Mouse (Mus musculus) CD4-positive, CD25-positive, alpha-beta regulatory T cell, adult 2 months (primary cell): ENCODE measurements at regions not wholly inside any gene's neighbourhood (a gene's known extent, or its start where the extent isn't known, plus 50 kb on each side); places are given as distances from the start of the nearest gene placed in this dataset.
A peak's percentile ranks its signal among the peaks of the same experiment; 100 is the strongest.

Source experiments
- DNase-seq: peaks from one replicate; pipeline ENCODE4 v3.0.0-alpha.2; 2012; ENCODE audit warnings: low read depth, low spot score

GRCm38 (mm10) chr13:28645881-28646280, 307.6 kb downstream of the Sox4 start:
- no peak for DNase-seq

DNA sequence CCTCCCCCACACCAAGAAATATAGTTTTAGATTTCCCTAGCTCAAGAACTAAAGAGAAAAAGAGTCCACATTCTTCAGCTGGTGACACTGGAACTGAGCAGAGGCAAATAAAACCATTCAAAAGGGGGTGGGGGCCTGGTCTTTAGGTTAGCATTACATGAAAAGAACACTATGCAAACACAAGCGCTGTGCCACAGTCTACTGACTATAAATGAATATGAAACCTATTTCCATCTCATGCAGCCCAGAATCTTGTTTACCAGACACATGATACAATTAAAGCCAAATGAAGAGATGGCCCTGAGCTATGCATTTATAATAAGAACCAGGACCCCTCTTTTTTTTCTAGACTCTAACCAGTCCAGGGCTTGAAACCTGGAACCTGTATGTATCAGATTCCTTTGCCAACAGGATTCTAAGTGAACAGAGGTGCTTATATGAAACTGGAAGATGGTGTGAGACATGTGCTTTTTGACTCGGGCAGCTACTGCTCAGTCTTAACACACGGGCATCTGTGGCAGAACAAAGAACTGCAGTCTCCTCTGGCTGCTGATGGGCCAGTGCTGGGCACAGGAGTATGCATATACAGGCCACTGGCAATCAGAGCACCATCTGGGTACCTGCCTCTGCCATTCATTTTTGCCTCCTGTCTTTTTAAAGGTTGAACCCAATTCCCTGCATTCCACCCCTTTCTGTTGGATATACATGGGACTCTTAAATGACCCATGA, 308.5 kb downstream of the Sox4 start:
- DNase-seq = no peak

GRCm38 (mm10) chr13:28640826-28641225, 312.7 kb downstream of the Sox4 start:
- DNase-seq = no peak

- no peak for DNase-seq
Observed at GRCm38 (mm10) chr13:28635230-28635950, 318.1 kb downstream of the Sox4 start.

DNA sequence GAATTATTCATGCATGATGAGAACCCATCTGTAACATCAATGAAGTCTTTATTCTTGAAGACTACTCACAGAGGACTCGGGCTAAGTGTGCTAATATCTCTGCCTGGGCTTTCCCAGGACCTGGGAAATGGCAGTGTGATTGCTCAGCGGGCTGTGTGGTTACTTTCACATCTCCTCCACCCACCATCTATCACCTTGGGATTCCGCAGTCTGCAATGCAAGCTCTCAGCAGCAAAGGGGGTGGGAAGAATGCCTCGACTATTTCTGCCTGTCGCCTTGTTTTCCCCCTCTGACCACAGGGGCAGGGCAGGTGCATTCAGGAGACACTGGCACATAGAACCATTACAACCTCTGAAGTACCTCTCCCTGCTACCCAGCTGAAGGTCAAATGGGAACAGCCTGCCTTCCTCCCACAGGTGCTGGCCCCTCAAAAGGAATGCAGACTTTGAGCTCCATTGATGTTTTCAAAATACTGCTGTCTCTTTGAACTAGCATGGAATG, 319.9 kb downstream of the Sox4 start:
- DNase-seq = no peak

DNA sequence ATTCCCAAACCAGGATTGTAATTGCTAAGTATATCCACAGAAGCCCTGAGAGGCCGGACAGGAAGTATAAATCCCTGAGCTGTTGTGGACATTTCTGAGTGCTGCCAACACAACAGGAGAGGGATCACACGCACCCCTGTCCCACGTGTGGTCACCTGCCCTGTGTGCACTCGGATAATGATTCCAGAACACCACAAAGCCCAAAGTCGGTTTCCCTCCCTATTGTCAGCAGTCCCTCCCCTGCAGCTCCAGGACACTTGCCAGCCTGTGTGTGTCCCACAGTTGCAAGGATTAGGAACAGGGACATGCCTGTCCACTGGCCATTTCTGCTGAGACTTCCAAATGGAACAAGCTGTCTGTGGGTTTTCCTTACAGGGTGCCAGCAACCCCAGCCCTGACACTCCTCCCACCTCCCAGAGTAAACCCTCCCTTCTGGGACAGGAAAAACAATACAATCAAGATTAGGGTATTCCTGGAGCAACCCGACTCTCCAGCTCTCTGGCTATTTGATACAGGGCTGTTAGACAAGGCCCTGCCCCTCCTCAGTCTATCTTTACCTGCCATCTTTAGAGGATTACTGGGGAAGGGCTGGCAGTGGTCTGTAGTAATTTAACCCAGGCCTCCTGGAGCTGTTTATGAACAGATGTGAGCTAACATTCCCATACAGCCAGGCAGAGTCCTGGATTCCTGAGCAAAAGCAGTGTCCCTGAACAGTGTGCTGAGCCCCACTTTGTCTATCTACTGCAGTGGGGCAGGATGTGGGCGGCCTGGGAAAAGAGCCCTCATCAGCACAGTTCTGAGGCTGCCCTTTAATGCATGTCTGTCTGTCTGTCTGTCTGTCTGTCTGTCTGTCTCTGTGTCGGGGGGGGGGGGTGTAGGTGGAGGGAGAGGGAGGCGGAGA, 323.8 kb downstream of the Sox4 start:
- DNase-seq = peak; percentile 45

GRCm38 (mm10) chr13:28628751-28629150, 324.8 kb downstream of the Sox4 start:
- DNase-seq = no peak

- no peak for DNase-seq
Observed at GRCm38 (mm10) chr13:28618961-28619360, 334.6 kb downstream of the Sox4 start.

- no peak for DNase-seq
Observed at GRCm38 (mm10) chr13:28617503-28617902, 336.0 kb downstream of the Sox4 start.

DNA sequence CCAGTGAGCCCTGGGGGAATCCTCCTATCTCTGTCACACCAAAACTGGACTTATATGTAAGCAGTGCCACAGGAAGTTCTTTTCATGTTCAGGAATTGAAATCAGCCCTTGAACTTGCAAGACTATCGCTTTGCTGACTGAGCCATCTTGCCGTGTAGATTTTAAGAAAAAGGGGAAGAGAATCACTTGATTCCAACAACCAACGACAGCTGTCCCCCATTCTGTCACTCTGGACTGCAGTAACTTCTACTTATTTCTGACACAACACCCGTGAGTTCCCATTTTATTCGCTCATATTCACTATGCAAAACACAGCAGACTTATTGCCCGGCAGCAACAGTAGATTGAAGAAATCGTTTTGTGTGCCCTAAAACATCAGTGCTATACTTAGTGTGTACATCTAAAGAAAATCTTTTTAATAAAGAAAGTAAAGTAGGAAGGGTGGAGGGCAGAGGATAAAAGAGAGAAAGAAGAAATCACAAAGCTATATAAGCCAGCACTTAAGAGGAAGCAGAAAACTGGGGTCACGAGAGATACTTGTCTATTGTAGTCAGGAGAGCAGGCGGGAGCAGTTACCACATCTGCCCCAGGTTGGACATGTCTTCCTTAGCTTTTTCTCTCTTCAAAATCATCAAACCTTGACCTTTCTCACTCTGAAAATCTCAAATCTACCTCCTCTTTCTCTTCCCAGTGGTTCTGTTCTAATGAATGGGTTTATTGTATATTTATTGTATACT, 336.7 kb downstream of the Sox4 start:
- no peak for DNase-seq

- no peak for DNase-seq
Observed at GRCm38 (mm10) chr13:28607551-28608114, 345.9 kb downstream of the Sox4 start.

DNA sequence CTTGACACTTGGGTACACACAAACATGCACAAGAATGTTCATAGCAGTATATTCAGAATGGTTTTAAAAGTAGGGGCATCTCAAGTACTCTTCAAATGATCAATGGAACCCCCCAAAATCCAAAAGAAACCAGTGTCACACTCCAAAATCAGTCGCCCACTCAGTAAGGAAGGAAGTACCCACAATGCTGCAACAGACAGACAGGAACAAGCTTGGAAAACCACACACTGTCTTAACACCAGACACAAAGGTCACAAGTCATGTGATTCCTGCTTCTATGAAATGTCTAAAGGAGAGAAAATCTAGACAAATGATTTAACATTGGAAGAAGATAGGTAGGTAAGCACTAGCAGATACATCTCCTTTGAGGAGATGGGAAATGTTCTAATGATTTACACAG, 346.9 kb downstream of the Sox4 start:
- no peak for DNase-seq

DNA sequence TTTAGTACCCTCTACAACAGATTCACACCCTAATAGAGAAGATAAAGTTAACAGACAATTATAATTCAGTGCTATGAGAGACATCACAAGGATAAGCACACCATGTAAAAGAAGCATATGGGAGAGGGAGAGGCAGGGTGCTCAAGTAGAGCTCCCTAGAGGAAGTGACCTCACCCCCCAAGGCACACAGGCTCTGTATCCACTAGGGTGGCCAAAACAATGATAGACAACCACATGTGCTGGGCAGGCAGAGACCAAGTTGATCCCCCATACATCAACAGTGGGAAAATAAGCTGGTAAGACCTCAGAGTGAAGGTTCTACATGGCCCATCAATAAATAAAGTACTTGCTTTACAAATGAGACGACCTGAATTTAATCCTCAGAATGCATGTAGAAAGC, 347.7 kb downstream of the Sox4 start:
- no peak for DNase-seq

DNA sequence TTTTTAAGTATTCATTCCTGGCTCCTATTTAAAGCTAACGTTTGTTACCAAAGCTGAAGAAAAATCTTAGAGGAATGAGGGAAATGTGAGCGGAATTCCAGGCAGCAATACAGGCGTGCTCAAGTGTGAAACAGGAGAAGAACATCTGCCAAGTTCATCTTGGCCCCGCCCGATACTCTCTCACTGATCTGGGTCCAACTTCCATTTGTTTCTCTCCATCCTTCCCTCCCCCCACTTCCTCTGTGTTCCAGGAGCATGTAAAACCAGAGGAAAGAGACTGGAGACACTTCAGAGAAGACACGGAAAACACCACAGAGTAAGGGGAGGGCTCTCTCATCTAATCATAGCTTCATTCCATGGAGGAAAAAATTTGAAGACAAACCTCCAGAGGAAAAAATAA, 346.7 kb downstream of the Gm11361 start:
- no peak for DNase-seq

DNA sequence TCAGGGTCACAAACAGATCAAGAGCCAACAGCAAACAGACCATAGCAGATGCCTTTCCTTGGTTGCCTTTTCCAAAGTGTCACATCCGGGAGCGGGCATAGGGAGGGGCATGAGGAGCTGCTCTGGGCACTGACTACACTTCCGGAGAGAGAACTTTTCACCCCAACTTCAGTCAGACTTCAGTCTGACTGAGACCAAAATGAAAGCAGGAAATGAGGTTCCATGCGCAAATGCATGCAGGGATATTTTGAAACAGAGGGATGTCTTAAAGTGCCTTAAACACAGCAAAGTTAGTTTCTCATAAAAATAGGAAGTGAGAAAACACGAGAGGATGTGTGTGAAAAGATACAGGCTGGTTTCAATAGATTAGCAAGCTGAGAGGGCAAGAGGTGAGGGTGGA, 343.5 kb downstream of the Gm11361 start:
- peak; percentile 72 for DNase-seq

- no peak for DNase-seq
Observed at GRCm38 (mm10) chr13:28596367-28596766, 339.0 kb downstream of the Gm11361 start.

DNA sequence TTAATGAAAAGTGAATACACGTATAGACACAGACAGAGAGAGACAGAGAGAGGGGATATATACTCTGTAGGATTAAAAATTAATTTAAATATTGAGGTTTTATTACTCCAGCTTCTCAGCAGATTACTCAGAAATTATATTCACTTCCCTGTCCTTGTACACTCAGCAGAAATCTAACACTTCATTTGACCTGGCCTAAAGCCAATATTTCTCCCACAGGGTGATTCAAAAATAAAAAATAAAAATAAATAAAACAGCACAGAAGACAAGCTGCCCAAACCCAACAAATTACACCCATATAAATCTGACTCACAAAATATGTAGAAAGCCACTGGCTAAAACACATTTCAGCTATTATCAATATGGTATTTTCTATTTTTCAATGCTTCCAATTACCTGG, 334.8 kb downstream of the Gm11361 start:
- no peak for DNase-seq

- DNase-seq = no peak
Observed at GRCm38 (mm10) chr13:28587977-28588376, 330.6 kb downstream of the Gm11361 start.

DNA sequence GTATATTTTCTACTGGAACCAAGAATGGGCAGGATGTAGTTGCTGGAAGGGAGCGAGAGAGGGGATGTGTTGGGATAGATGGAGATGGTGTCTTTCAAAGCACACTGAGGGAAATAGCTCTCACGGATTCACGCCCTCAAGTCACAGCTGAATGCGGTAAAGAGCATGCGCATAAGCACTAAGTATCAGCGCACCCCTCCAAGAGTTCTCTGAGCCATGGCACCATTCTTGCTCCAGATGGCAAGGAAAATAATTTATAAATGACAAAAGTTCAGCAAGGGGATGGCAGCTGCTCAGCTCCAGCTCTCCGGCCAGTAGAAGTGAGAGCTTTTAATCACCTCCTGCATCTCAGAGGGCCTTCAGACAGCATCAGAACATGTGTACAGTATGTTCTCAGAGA, 329.4 kb downstream of the Gm11361 start:
- no peak for DNase-seq

DNA sequence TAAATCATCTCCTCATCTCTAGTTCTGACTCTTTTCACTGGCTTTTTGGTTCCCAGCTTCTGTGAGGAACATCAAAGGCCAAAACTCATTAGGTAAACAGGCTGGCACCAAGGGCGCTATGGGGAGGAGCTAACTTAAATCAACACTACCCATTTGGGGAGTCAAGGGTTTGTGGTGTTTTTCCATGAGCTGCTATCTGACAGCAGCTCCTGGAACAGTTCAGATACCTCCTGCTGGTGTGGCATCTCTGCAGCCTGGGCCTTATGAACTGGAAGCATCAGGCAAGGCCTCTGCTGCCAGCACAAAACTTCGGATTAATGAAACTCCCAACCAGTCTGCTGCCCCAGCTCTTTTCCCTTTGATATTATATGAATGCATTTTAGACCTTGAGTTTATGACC, 328.8 kb downstream of the Gm11361 start:
- DNase-seq = no peak

- no peak for DNase-seq
Observed at GRCm38 (mm10) chr13:28583617-28584016, 326.3 kb downstream of the Gm11361 start.
